Mouse (Mus musculus) midbrain, embryonic 12.5 days (tissue): ENCODE measurements at regions not wholly inside any gene's neighbourhood (a gene's known extent, or its start where the extent isn't known, plus 50 kb on each side); places are given as distances from the start of the nearest gene placed in this dataset.

Source experiments
- ATAC-seq: fragments of 200-750 bp; cut with Nextera tagmentation; 2 replicates; pipeline ENCODE4 v1.8.0; 2017; ENCODE audit warnings: low read depth, moderate TSS enrichment, moderate library complexity; ENCODE audit not compliant: low FRiP score
- H3K27ac ChIP-seq: fragments of 300-500 bp; sonication (generic); replicated peaks from 2 replicates; pipeline ENCODE4 v1.5.1; 2016; ENCODE audit warnings: mild to moderate bottlenecking
- H3K27me3 ChIP-seq: fragments of 300-500 bp; sonication (generic); 2 replicates; pipeline ENCODE4 v1.6.1; 2016; ENCODE audit warnings: mild to moderate bottlenecking
- H3K36me3 ChIP-seq: fragments of 300-500 bp; sonication (generic); 2 replicates; pipeline ENCODE4 v1.6.1; 2016
- H3K4me1 ChIP-seq: fragments of 300-500 bp; sonication (generic); 2 replicates; pipeline ENCODE4 v1.6.1; 2016
- H3K4me2 ChIP-seq: fragments of 300-500 bp; sonication (generic); replicated peaks from 2 replicates; pipeline ENCODE4 v1.6.1; 2016; ENCODE audit warnings: mild to moderate bottlenecking, moderate library complexity
- H3K4me3 ChIP-seq: fragments of 300-500 bp; sonication (generic); 2 replicates; pipeline ENCODE4 v1.5.1; 2016; ENCODE audit warnings: mild to moderate bottlenecking
- H3K9ac ChIP-seq: fragments of 300-500 bp; sonication (generic); replicated peaks from 2 replicates; pipeline ENCODE4 v1.6.1; 2016; ENCODE audit warnings: mild to moderate bottlenecking, moderate library complexity
- H3K9me3 ChIP-seq: fragments of 300-500 bp; sonication (generic); 2 replicates; pipeline ENCODE4 v1.6.1; 2016; ENCODE audit warnings: mild to moderate bottlenecking
- WGBS: fragments of 180-500 bp; shearing (Covaris S2); methylation state at CpG from one replicate; pipeline ENCODE4 v1.1.7; 2016; 5-methylcytosine and 5-hydroxymethylcytosine counted together

DNA sequence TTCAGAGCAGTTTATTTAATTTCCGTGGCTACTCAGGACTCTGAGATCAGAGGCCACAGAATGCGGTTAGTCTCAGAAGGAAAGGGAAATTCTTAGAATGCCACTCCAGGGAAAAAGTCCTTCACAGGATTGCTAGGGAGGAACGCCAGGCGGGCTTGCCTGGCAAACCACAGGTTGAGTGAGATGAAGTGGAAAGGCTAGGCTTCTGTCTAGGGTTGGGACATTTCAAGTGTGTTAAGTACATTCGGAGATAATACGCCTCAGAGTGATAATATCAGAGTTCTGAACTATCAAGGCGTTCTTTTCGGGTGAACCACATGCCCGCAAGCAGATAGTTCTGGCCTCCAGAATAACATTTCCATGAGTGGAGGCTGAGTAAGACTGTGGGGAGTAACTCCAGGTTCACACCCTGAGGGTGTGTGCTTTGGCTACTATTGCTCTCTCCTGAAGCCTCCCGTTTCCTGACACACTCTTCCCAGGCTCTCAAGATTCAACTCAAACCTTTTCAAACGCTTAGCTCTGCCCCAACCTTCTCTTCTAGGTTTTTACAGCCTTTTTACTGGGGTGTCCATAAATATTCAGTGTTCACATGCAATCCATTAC, 119.3 kb upstream of the Nr5a2 start:
- Histone ChIP-seq H3K4me2 (no peak overlapping the region), H3K4me1 (no peaks in the 10 kb centered on the region), H3K36me3 (no peaks in the 10 kb centered on the region), H3K9ac (no peak overlapping the region), H3K27me3 (no peaks in the 10 kb centered on the region), H3K27ac (no peak overlapping the region), H3K9me3 (no peaks in the 10 kb centered on the region), H3K4me3 (no peak overlapping the region)
- 87% methylated on average over 11 of the region's 11 CpGs for WGBS
- ATAC-seq, result no peak

DNA sequence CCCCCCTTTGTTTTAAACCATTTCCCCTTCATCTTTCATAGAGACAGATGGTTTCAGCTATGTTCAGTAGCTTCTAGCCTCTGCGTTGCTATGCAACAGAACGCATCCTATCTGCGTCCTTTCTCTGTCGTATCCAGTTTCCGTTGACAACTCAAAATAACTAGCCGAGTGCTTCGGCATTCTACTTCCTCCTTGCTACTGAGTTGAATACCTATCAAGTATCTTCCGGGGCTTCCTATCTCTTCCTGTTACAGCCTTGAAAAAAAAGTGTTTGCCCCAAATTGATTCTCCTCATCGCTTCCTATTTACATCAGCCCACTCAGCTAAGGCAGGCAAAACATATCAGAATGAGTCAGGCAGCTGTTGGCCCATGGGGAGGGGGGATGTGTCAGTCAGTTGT, 114.5 kb upstream of the Nr5a2 start:
- no peaks in the 10 kb centered on the region for H3K36me3 ChIP-seq
- ATAC-seq, result no peak
- no peaks in the 10 kb centered on the region for H3K27me3 ChIP-seq
- H3K4me3 ChIP-seq, result no peak overlapping the region
- no peak overlapping the region for H3K4me2 ChIP-seq
- no peaks in the 10 kb centered on the region for H3K9me3 ChIP-seq
- H3K4me1 ChIP-seq, result no peaks in the 10 kb centered on the region
- H3K27ac ChIP-seq, result no peak overlapping the region
- 56% methylated on average over 9 of the region's 9 CpGs for WGBS
- H3K9ac ChIP-seq, result no peak overlapping the region

DNA sequence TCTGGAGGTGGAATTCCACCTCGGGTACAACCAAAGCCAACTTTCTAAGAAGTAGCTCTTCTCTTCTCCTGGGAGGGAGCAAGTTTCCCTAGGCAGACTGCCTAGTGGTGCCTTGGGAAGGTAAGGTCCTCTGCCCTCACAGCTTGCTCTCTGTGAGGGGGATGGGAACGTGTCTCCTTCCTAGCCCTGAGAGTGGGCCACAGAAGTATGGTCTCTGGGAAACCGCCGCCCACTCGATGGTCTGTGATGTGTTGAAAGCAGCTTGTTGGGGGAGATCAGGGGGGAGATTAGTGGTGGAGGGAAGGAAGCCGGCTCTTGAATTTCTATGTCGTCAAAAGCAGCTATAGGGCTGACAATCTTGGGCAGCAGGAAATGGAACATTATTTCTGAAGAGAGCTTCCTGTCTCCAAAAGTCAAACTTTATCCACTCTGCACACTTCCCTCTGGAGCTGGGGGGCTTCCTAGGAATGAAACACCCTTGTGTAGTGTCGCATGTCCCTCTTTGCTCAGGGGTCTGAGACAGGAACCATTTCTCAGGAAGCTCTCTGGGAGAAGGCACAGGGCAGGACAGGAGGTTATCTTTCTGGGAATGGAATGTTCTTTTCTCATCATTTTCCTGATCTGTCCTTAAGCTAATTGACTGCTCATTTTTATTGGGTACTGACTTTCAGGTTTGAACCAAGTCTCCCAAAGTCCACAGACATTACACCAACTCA, 113.8 kb upstream of the Nr5a2 start:
- Histone ChIP-seq H3K9me3 (no peaks in the 10 kb centered on the region), H3K27ac (no peak overlapping the region), H3K4me1 (no peaks in the 10 kb centered on the region), H3K27me3 (no peaks in the 10 kb centered on the region), H3K36me3 (no peaks in the 10 kb centered on the region), H3K4me3 (no peak overlapping the region), H3K4me2 (no peak overlapping the region), H3K9ac (no peak overlapping the region)
- 73% methylated on average over 8 of the region's 8 CpGs for WGBS
- no peak for ATAC-seq

DNA sequence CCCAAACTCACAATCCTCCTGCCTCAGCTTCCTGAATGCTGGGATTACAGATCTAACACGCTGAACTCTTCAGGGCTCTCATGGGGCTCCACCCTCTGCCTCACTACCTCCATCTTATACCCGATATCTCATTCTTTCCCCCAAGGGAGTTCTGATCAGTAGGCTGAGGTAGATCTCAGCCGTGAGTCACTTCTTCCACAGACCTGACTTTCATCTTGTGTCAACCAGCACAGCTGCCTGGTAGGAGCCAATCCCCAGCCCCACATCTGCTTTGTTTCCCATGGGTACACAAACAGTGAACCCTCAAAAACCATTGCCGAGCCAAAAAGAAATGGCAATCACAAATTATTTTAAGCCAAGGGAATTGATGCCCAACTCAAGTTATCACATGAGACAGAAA, 100.7 kb upstream of the Nr5a2 start:
- Histone ChIP-seq H3K4me2 (no peak overlapping the region), H3K4me3 (no peak overlapping the region), H3K36me3 (no peaks in the 10 kb centered on the region), H3K9ac (no peak overlapping the region), H3K4me1 (no peaks in the 10 kb centered on the region), H3K27ac (no peak overlapping the region), H3K9me3 (no peaks in the 10 kb centered on the region), H3K27me3 (no peaks in the 10 kb centered on the region)
- 85% methylated on average over 4 of the region's 4 CpGs for WGBS
- no peak for ATAC-seq

DNA sequence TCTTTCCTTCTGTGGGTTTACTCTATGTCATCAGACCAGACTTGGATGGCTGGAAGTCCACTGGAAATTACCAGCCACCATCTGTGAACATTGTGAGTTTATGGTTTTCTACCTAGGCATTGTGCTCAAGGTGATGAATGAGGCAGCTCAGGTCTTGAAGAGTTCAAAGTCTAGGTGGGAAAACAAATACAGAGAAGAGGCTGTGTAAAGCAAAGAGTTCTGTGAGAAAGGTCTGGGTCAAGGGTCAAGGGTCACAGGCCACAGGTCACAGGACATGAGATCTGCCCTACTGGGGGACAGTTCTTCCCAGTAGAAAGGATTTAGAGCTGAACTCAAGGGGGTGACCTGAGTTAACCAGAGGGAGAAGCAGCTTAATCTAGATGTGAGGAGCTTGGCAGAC, 92.9 kb upstream of the Nr5a2 start:
- Histone ChIP-seq H3K27ac (no peak overlapping the region), H3K9me3 (no peaks in the 10 kb centered on the region), H3K4me1 (no peaks in the 10 kb centered on the region), H3K27me3 (no peaks in the 10 kb centered on the region), H3K4me2 (no peak overlapping the region), H3K36me3 (no peaks in the 10 kb centered on the region), H3K4me3 (no peak overlapping the region), H3K9ac (no peak overlapping the region)
- no peak for ATAC-seq

DNA sequence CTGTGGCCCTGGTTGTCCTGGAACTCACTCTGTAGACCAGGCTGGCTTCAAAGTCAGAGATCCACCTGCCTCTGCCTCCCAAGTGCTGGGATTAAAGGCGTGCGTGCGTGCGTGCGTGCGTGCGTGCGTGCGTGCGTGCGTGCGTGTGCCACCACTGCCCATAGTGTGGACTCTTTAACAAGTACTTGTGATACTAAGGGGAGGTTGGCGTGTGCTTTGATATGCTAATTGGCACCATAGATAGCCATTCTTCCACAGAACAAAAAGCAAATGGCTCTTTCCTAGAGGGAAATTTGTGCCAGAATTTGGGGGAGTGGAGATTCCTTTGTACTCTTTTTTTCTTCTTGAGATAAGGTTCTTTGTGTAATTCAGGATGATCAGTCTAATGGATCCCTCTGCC, 91.3 kb upstream of the Nr5a2 start:
- H3K9ac ChIP-seq, result no peak overlapping the region
- H3K36me3 ChIP-seq, result no peaks in the 10 kb centered on the region
- no peaks in the 10 kb centered on the region for H3K27me3 ChIP-seq
- 85% methylated on average over 13 of the region's 13 CpGs for WGBS
- no peak overlapping the region for H3K4me3 ChIP-seq
- H3K4me1 ChIP-seq, result no peaks in the 10 kb centered on the region
- H3K27ac ChIP-seq, result no peak overlapping the region
- no peak for ATAC-seq
- H3K9me3 ChIP-seq, result no peaks in the 10 kb centered on the region
- H3K4me2 ChIP-seq, result no peak overlapping the region

DNA sequence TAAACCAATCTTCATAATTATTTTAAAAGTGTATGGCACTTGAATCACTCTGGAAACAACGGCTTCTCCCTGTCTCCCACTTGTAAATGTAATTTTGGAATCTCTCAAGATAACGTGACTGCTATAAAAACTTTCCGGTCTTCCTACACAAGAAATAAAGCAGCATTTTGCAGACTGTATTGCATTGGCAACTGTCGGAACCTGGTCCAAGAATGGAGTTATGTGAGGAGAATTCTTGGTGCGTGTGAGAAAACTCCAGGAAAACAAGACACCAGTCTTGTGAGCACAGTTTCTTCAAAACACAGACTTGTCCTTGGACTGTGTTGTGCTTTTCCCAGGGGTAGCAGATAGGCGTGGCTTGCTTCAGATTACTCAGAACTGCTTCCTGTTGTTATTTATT, 83.8 kb upstream of the Nr5a2 start:
- Histone ChIP-seq H3K27me3 (no peaks in the 10 kb centered on the region), H3K36me3 (no peaks in the 10 kb centered on the region), H3K9ac (no peak overlapping the region), H3K27ac (no peak overlapping the region), H3K4me3 (no peak overlapping the region), H3K4me2 (no peak overlapping the region), H3K9me3 (no peaks in the 10 kb centered on the region), H3K4me1 (no peaks in the 10 kb centered on the region)
- WGBS, result 89% methylated on average over 6 of the region's 6 CpGs
- no peak for ATAC-seq

DNA sequence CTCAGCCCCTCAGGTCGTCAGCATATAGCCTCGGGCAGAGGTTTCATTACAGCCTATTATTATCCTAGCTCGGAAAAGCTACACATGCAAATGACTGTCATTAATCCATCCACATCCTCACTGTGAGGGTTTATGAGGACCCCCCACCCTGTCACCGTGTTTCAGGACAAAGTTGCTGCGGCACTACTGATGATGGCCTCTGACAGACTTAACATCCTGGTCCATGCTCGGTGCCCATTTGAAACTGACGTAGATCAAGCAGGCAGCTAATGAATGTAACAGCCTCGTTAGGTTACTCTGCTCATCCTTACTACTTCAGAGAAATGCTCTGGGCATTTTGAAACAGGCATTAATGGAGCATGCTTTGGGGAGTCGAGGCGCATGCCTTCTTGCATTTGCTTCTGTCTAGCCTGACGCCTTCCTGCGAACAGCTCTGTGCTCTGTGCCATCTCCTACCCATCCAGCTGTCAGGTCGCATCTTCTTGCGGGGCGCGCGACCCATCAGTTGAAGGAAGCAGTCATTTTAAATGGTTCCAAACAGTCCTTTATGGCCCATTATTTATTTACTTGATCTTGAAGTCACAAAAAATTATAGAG, 82.3 kb upstream of the Nr5a2 start:
- no peaks in the 10 kb centered on the region for H3K9me3 ChIP-seq
- no peaks in the 10 kb centered on the region for H3K36me3 ChIP-seq
- 85% methylated on average over 17 of the region's 17 CpGs for WGBS

DNA sequence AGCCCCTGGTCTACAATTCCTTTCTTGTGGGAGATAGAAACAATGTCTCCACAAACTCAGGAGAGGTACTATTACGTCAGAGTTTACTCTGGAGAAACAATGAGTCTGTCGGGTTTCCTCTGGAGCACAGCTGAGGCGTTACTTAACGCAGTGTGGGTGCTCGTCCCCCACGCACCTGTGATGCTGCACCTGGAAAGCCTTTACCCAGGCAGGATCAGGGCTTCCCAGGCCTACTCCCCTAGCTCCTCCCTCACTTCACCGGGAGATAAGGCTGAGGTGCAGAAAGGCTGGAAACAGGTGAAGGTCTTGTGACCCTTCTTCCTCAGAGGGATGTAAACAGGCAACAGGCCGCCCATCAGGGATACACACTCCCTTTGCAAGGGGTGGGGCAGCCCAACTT, 80.7 kb upstream of the Nr5a2 start:
- Histone ChIP-seq H3K4me3 (no peak overlapping the region), H3K4me2 (no peak overlapping the region), H3K9me3 (no peaks in the 10 kb centered on the region), H3K9ac (no peak overlapping the region), H3K4me1 (no peaks in the 10 kb centered on the region), H3K27ac (no peak overlapping the region), H3K27me3 (no peaks in the 10 kb centered on the region), H3K36me3 (no peaks in the 10 kb centered on the region)
- no peak for ATAC-seq
- 73% methylated on average over 8 of the region's 8 CpGs for WGBS

More for the DNA sequence above, 82.3 kb upstream of the Nr5a2 start:
- Histone ChIP-seq H3K27ac (no peak overlapping the region), H3K9ac (no peak overlapping the region), H3K4me1 (no peaks in the 10 kb centered on the region), H3K27me3 (no peaks in the 10 kb centered on the region), H3K4me2 (no peak overlapping the region), H3K4me3 (no peak overlapping the region)
- no peak for ATAC-seq

DNA sequence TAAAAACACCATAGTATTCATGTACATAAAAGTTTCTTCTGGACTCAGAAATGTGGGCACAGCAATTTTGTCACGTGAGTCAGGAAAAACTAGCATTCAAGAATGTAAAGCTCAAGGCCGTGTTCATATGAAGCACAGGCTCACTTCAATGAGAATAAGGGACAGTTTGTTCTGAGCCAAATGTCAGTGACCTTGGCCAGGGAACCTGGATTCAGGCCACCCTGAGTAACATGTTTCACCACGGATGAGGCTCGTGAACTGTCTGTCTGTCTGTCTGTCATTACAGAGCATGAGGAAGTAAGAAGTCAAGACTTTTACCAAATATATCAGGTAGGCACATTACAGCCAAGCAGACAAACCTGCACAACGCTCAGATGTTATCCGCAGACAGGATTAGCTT, 74.3 kb upstream of the Nr5a2 start:
- no peak for ATAC-seq
- Histone ChIP-seq H3K27ac (no peak overlapping the region), H3K9me3 (no peaks in the 10 kb centered on the region), H3K9ac (no peak overlapping the region), H3K36me3 (no peaks in the 10 kb centered on the region), H3K4me1 (no peaks in the 10 kb centered on the region), H3K4me3 (no peak overlapping the region), H3K27me3 (no peaks in the 10 kb centered on the region), H3K4me2 (no peak overlapping the region)
- 89% methylated on average over 6 of the region's 6 CpGs for WGBS

DNA sequence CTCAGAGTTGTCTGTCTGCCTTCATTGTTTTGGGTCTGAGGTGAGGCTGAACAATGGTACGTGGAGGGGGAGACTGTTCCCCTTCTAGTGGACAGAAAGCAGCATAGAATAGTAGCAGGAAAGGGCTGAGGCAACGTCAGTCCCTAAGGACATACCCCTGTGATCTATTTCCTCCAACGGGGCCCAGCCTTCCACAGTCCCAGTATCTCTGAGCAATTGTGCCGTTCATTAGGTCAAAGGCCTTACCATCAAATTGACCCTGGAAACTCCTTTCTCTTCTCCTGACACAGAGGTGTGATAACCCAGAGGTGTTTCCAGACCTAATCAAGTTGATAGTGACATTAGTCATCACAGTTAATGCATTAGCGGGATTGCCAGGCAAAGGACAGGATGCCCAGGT, 73.4 kb upstream of the Nr5a2 start:
- WGBS, result 82% methylated on average over 5 of the region's 5 CpGs
- no peak overlapping the region for H3K4me3 ChIP-seq

DNA sequence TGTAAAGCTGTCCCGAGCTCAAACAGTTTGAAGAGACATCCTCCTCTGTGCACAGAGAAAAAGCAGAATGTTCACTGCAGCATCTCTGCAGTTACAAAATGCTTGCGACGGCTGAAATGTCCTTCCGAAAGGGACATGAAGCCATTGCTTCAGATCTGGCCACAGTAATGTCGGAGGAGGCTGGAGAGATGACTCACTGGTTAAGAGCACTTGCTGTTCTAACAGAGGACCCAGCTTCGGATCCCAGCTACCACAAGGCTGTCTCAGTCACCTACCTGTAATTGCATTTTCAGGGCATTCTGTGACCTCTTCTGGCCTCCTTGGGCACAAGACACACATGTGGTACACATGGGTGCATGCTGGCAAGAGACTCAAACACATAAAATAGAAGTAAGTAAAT, 63.5 kb upstream of the Nr5a2 start:
- 90% methylated on average over 6 of the region's 6 CpGs for WGBS
- ATAC-seq, result no peak
- no peak overlapping the region for H3K27ac ChIP-seq

More for the DNA sequence above, 73.4 kb upstream of the Nr5a2 start:
- Histone ChIP-seq H3K27me3 (no peaks in the 10 kb centered on the region), H3K4me2 (no peak overlapping the region), H3K27ac (no peak overlapping the region), H3K36me3 (no peaks in the 10 kb centered on the region), H3K9me3 (no peaks in the 10 kb centered on the region), H3K4me1 (no peaks in the 10 kb centered on the region), H3K9ac (no peak overlapping the region)
- no peak for ATAC-seq

More for the DNA sequence above, 63.5 kb upstream of the Nr5a2 start:
- Histone ChIP-seq H3K4me3 (no peak overlapping the region), H3K9me3 (no peaks in the 10 kb centered on the region), H3K27me3 (no peaks in the 10 kb centered on the region), H3K4me2 (no peak overlapping the region), H3K9ac (no peak overlapping the region), H3K36me3 (no peaks in the 10 kb centered on the region), H3K4me1 (no peaks in the 10 kb centered on the region)
